Mouse (Mus musculus) left cerebral cortex, adult 9 months (tissue): Measurements from ENCODE around the gene Glt28d2.

Source experiments
- DNase-seq, 2 experiments: peaks; one replicate each; pipeline ENCODE4 v3.0.0; 2022; ENCODE audit warnings: low spot score in 2 of 2

The Glt28d2 gene

DNA sequence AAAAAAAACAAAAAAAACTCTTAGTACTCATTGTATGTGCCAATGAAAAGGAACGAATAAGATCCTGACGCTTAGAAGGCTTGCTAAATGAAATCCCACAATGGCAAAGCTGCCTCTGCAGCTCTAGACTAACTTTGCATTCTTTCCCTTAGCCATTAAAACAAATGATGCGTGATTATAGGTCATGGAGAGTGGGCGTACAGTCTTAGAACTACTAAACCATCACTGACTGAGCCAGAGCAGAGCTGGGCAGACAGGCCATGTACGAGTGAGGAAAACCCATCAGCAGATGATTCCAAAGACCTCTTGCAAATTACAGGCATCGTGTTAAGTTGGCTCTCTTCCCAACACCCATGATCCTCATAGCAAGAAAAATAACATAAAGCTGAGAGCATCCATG, 59.5 kb downstream of the Glt28d2 start:
- DNase-seq: no peak

DNA sequence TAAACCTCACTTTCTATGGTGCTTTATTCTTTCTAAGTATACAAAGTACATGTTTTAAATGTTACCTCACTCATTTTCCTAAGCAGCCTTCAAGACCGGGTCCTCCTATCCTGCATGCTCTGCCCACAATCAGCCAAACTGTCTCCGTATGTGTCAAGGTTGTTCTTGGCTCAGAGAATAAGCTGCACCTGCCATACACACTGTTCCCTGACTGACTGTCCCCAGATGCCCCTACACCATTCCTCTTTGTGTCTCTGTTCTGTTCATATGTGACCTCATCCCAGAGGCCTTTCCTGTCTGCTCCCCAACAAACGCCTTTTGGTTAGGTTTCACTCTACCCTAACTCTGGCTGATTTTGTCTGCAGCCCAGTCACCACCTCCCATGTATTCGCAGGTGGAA, 60.0 kb downstream of the Glt28d2 start:
- no peak for DNase-seq

DNA sequence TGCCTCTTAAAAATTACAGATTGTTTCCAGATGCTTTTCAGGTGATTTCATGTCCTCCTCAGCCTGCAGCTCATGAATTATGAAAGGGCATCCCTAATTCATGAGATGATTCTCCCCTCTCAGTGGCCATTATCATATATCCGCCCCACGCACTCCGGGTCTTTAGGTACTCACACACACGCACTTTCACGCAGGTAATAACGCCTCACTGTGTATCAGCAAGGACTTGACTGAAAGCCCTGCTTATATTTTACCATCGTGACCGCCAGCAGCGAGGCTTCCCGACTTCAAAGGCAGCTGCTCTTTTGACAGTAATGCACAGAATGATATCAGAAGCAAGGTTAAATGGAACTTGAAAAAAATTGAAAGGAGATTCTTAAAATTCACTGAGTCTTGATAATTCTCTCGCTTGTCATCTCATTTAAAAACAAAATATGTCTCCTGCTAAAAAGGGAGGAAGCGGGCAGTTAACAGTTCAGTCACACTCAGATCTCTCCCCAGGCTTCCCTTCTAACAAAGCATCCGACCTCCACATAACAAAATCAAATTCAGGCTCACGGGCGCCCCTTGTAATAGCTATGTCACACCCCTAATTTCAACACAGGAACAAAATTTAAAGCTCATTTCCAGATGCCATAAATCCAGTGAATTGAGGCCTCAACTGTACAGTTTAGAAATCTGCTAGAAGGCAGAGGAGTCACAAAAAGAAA, 66.3 kb downstream of the Glt28d2 start:
- no peak for DNase-seq
